Mouse (Mus musculus) embryo, embryonic 11.5 days (tissue): ENCODE results near the gene Lnpk.

Experiments
- DNase-seq: peaks from one replicate; pipeline ENCODE4 v3.0.0-alpha.2; 2012; ENCODE audit warnings: low read depth, low spot score

Gene Lnpk

DNA sequence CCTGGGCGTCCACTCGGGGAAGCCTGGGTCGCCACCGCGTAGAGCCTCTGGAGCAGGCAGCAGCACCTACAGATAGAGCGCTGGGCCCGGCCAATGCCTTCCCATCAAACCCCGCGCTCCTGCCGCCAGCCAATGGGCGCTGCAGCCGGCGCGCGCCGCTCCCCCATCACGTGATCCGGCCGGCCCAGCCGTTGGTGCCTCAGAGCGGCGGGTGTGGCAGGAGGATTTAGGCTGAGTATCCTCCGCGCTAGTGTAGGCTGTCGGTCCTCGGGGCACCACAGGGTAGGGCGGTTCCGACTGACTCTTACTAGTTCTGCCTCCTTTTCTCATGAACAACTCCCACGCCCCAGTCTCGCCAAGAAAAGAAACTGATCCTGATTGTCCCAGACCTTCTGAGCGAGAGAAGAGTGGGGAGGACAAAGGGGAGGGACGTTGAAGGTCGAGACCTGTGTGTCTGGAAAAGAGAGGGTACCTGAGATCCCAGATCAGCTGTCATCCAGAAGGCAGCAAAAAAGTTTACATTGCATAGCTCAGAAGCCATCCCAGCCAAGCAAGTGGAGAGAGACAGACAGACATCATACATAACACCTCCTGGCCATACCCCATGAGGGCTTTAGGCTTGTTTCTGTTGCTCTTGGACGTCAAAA lies at the start of gene Lnpk:
Gene Lnpk (minus strand): TSS at position 593 of the 647 bp plus-strand sequence.
- peak; percentile 80 for DNase-seq

DNA sequence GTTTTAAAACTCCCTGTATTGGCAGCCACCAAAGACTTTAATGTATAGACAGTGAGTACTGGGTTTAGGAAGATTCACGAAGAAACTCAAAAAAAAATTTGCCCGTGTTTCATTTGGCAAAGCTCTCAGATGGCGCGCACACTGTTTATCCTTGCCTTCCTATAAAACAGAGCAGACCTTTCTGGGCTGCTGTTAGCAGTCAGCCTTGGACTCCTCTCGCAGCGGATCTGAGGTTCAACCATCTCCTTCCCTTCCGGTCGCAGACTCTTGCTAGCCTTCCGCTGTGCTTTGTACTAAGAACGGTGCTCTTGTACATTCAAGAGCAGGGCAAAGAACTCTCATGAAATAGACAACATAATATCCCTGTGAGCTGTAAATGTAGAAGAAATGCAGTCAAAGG lies 41.1 kb upstream of the Lnpk start:
- DNase-seq, result no peak

DNA sequence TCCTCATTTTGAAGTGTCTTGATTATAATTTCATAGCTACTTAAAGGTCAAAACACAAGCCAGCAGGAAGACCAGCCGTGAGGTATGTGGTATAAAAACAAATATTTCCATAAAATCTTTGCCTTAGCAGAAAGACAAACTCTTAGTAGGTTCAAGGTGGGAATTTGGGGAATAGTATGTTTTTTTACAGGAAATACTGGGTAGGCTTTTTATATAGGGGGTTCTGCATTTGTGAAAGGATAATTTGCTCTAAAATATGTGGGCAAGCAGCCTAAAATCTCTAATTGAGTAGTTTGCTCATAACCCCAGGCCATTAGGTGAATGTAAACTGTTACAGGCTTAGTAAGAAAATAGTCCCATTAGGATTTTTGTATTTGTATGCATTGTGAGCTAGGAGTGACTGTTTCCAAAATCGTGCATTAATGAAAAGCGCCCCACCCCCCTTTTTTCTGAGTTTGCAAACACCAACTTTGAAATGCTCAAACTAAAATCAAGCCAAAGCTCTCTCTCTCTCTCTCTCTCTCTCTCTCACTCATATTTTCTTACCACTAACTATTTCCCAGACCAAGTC lies 40.5 kb upstream of the Lnpk start:
- DNase-seq, result no peak

DNA sequence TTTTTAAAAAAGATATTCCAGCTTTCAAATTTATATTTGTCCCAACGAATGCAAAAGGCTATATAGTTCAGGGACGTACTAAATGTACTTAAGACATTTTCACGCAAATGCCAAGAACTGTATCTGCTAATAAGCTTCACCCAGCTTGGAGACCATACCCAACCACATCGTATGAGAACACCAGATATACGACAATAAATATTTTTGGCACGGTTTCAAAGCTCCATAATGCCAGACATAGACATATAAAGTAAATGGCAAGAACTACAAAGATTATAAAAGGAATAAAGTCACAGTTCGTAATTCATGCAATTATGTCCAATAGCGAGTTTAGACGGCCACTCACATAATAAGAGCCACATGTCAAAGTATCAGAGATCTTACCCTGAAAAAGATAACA lies 38.5 kb upstream of the Lnpk start:
- DNase-seq, result no peak

DNA sequence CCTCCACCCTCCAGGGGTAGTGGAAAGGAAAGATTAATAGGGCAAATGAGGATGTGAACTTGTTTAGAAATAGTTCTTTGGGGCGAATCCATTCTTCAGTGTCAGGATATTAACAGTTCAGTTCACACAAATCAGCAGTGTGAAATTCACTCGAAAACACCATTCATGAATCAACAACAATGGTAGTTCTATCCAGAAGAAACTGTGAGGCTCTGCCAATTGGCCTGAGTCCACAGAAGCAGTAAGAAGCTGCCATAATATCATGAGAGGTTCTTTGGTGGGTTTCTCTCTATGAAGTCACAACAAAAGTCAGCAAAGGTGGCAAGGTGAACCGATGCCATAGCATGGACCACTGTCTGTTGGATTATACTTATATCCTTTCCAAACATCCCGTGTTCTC lies 32.2 kb upstream of the Lnpk start:
- DNase-seq, result no peak

DNA sequence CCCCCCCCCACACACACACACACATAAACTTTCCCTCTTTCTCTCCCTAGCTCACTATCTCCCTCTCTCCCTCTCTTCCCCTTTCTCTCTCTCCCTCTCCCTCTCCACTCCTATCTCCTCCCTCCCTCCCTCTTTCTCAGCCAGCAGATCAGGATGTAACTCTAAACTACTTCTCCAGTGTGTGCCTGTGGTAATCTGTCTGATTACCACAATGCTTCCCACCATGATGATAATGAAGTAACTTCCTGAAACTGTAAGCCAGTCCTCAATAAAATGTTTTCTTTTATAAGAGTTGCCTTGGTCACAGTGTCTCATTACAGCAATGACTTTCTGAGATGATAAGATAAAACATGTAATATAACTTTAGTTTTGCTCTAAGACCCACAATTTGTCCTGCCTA lies 30.1 kb upstream of the Lnpk start:
- no peak for DNase-seq

DNA sequence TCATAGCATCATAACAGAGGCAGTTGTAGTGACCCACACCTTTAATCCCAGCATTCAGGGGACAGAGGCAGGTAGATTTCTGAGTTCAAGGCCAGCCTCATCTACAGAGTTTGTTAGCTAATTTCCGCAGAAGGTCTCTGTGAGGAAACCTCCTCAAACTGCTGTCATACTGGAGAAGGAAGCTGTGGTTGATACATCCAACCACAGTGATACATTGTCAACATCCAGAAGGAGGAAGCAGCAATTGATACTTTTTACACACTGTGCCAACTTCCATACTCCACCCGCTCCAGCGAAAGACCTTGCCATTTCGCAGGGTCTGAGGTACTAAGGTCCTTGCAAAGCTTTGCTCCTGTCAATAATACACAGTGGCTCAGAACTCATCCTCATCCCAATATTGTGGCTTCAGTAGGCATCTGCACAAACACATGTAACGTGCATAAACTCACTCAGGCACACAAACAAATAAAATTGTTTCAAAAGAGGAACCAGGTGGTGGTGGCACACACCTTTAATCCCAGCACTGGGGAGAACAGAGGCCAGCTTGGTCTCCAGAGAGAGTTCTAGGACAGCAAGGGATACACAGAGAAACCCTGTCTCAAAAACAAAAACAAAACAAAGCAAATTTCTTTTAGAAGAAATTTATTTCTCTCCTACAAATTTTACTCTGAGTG lies 27.0 kb upstream of the Lnpk start:
- DNase-seq, result no peak

DNA sequence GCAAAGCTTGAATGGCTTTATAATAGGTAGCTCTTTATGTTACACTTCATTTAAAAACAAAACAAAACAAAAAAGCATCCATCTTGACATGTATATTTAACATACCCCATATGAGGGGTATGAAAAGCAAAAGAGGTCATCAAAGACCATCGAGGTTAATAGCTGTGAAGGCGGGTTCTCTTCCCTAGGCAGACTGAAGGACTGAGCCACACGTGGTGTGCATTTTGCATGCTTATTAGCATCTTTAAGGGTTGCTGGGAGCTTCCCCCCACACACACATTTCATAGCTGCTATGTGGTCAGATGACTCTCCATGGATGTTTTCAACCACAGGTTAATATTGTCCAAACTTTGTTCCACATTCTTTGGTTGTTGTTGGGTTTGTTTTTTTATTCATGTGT lies 24.8 kb upstream of the Lnpk start:
- DNase-seq, result no peak

DNA sequence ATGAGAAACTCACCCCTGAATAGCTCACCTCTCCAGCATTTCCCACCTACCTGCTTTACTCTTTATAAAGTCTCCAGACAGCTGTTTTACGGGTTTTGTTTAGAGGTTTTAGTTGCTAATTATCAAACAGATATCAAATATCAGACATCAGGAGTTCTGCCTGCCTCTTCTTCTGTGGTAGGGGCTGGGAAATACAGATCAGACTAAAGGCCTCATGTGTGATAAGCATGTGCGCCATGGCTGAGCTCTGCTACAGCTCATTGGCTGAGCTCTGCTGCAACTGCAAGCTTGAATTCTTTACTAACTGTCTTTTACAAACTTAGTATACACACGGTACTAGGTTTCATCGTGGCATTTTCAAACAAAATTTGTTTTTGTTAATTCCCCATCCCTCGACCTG lies 23.2 kb upstream of the Lnpk start:
- no peak for DNase-seq

DNA sequence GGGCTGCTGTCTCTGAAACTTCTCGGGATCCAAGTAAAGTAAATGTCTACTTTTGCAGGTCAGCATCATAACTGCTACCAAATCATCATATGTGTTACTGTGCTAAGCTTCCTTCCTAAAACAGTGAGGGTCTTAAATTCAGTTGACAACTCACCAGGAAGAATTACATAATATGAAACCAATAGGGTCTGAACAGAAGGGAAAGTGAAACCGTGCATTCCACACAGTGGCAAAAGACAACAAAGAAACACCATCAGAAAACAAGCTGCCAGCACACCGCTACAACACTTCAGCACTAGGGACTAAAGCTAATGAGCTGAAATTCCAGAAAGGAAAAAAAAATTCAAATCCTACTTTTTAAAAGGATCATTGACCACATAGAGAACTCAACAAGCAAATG lies 17.9 kb upstream of the Lnpk start:
- DNase-seq, result no peak

DNA sequence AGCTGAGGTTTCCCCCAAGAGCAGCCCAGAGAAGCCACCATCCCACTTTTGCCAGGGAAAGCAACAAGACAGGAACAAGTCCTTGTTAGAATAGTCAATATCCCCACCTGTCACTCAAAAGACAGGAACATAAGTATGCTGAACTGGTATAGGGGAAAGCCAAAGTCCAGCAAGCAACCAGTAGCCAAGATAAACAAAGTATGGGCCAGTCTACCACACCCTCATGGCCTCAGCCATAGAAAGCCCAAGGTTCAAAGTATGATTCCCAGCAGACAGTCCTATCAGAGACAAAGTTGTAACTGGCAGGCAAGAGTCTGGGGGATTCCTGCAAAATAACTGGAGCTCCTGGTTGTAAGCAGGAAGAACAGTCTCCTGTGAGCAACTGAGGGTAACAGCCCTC lies 16.9 kb upstream of the Lnpk start:
- no peak for DNase-seq

DNA sequence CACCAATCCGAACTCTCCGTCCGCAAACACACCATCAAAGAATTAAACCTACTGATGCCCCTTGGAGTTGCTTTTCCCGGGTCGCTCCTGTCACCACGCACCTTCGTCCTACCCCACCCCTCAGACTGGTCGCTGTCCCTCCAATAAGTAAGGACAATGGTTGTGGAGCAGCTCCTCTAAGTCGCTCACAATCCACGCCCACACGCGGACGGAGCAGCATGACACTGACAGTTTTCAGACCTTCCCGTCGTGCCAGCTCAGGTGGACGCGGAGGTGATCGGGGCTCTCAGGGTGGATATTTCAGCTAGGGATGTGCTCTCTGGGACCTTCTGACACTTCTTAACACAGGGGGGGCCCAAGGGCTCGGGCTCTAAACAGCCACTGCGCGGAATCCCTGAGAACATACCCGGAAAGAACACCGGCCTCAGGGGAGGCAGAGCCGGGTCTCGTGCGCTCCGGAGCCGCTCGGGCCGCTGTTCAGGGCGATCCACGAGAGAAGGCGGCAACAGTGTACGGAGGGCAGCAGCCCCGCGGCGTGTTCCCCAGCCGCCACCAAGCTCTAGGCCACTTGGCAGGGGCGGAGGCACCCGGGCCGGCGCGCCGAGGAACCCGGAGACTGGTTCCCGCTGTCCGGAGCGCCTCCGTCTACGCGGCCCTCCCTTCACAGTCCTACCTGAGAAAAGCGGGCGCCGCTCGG lies 941 bp downstream of the Lnpk start:
- peak; percentile 24 for DNase-seq

DNA sequence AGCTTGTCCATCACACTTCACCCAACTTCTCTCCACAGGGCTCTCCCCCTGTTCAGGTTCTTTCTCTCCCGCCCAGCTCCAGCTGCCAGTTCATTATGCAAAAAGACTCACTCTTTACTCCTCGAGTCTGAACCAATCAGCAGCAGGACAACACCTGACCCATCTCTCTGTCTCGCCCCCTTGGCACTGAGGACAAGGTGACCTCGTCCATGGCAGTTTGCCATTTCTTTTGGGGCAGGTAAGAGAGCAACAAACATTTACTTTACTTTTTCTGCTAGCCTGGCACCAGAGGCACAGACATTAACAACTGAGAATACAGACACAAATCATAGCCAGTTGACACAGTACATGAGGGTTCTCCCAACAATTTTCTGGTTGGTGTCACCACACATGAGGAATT lies 8.8 kb downstream of the Lnpk start:
- DNase-seq, result no peak

DNA sequence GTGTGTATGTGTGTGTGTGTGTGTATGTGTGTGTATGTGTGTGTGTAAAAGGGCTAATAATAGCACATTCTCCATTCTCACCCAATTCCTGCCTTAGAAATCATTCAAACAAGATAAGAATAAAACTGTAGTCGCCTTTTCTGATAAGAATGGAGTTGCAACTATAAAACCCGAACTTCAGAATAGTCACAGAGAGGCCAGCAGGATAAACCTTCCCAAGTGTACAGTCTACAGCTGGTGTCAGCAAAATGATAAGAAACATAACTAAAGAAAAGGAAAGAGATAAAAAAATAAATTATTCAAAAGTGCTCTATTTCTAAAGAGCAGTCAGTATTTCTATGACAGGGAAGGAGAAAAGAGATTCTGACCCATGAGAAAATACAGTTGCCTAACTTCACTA lies 19.4 kb downstream of the Lnpk start:
- no peak for DNase-seq

DNA sequence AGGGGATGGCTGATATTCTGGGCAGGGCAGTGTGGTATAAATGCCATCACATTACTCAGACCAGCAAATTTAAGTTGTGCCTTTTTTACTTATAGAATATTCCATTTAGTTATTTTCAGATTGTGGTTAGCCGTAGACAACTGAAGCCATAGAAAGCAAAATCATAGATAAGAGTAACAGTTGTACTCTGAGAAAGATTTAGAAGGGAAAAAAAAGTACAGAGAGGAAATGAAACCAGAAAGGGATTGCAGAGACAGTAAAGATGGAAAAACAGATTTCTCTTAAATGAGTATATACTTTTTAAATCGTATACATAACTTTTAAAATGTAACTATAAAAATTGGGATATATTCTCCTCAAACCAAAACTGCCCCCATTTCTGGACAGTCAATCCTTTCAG lies 20.1 kb downstream of the Lnpk start:
- no peak for DNase-seq

DNA sequence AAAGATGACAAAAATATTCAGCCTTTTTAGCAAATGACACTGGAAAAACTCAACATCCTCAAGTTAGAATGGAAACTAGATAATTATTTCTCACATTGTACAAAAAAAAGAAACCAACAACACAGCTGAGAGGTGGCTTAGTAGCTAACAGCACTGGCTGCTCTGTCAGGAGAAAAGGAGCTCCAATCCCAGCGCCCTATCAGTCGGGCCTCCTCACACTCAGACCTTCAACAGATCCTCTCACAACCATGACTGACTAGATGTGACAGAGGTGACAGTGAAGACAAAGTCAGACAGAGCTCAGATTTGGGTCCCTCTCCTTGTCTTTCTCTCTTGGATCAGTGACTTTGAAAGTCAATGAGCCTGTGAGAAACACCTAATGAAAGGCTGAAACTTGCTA lies 21.8 kb downstream of the Lnpk start:
- DNase-seq, result no peak

DNA sequence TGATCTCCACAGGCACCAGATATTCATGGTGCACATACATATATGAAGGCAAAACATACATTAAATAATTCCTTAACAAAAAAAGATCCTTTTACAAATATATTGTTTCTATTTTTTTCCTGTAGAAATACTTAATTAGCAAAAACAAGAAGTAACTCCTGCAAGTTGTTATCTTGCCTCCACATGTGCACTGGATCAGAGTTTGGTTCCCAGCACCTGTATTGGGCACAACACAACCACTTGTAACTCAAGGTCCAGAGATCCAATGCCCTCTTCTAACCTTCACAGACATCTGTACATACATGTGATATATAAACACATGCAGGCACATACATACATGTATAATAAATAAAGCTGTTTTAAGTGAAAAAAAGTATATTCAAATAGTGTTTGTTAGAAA lies 27.3 kb downstream of the Lnpk start:
- no peak for DNase-seq

DNA sequence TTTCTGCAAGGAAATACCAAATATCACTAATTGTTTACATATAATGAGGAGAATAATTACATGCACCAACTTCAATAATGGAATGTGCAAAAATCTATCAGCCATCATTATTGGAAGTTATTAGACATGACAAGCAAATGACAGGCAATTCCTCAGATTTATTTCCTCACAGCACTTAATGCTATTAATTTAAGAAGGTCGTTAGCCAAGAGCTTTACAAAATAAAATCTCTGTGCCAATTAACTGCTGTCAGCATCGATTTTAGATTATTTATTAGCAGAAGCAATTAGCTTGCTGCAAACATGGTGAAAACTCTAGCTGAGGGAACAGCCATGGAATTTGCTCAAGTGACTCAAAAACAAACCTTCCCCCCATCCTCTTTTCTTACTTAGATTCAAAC lies 30.9 kb downstream of the Lnpk start:
- no peak for DNase-seq

DNA sequence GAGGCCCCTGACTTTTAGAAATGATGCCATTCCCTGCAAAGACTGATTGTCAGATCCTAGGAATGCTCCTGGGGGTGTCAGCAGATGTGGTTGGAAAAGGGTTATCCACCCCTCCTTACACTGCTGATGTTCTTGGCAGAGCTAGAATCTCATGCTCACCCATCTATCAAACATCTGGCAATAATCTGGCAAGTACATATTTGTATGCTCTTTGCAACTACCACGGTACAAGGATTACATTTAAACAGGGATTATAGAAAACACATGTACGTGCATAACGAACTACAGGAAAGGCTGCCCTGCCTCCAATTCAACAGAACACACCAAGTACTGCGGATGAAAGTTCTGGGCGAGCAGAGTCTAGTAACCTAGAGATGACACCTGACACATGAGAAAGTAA lies 70.9 kb downstream of the Lnpk start:
- DNase-seq, result no peak

DNA sequence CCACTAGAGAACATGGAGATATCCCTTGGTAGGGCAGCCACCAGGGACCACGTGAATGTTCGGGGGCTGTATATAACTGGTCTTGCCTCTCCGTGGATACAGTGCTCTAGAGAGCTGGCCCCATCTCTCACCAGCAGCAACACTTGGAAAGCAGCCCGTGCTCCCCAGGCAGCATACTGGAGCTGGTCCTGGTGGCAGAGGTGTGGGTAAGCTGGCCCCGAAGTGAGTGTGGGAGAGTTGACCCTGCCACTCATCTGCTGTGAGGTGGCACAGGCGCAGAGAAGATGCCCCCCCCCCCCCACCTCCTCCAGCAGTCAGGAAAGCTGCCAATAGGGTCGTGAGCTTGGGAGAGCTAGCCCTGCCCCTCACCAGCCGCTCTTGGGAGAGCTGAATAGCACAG lies 72.8 kb downstream of the Lnpk start:
- DNase-seq, result no peak

DNA sequence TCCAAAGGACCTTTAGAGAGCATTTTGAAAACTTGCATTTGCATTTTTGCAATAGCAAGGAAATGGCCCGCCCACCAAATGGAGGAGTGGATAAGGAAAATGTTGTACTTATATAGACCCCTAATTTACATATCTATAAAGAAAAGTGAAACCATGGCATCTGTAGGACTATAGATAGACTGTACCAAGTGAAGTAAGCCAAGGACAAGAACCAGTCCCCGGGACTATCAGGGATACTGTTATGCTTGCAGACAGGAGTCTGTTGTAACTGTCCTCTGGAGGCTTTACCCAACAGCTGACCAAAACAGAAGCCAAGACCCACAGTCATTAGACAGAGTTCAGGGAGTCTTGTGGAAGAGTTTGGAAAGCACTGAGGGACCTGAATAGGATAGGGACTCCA lies 78.9 kb downstream of the Lnpk start:
- DNase-seq, result no peak

DNA sequence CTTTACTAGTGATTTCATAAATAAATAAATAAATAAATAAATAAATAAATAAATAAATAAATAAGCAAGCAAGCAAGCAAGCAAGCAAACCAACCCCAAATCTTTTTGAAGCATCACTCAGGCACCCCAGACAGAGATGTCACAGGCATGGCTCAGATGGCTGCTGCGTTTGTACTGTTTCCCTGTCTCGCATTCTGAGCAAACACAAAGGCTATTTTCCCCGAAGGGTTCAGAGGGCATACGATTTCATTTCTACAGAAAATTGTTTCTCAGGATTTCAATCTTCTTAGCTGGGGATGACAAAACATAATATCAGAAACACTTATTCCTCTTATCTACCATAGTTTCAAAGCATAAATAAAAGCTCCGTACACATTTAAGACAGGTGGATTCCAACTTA lies 81.4 kb downstream of the Lnpk start:
- DNase-seq, result no peak

DNA sequence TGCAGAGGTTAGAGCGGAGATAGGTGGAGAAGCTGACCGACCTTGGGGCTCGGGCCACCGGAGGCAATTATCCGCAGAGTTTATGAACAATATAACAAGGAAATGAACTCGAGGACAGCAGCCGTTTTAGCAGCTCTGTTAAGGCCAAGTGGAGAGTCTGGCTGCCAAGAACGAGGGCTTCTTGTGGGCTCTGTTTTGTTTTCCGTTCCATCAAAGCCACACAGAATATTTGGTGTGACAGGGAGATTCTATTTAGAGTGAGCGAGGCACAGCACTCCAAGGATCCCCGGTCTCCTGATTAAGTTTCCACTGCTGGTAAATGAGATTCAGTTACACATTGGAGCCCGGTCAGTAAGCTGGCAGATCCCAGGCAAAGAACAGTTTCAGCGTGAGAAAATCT lies 87.8 kb downstream of the Lnpk start:
- DNase-seq, result no peak
